Mouse (Mus musculus): Measurements from ENCODE around the gene Defa21. TPM values are rescaled to one million over a fixed set of nuclear protein-coding genes. Genes with fewer than 3 reads are reported as not detected.
"Not testable (repeated sequence)": the region's sequence is repeated elsewhere in the genome, so short reads cannot be mapped to it uniquely, and the experiment has no call there.

Gene Defa21
- polyA plus RNA-seq (2014; fragmentation: Nextera tagmentation; extraction: Ambion mirVana): not detected in 2 replicates

DNA sequence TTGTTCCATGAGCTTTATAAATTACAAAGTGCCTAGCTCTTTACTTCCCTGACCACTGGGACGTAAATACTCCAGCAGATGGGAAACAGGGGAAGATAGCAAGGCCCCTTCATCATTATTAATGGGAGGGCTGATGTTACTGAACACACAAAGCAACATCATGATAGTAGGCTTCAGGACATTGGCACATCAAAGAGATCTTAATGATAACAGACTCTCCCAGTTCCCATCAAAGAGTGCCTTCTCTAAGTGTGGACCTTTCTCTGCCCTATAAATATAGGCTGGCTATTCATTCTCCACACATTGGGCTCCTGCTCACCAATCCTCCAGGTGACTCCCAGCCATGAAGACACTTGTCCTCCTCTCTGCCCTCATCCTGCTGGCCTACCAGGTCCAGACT is at the start of gene Defa21:
Gene Defa21, plus strand, starts transcription at position 301 of the 400 bp plus-strand sequence.
- H3K27ac ChIP-seq (ENCODE audit: low read depth); H3K4me3 ChIP-seq (ENCODE audit: low read depth, low read length); H3K4me1 ChIP-seq (ENCODE audit: insufficient read depth); DNase-seq; H3K4me2 ChIP-seq; H3K36me3 ChIP-seq (ENCODE audit: insufficient read depth); H3K9ac ChIP-seq; H3K9me3 ChIP-seq (ENCODE audit: low read depth, low read length); ATAC-seq (ENCODE audit: insufficient read depth); H3K27me3 ChIP-seq (ENCODE audit: insufficient read depth, low read length): not testable (repeated sequence)
- WGBS: no CpG with 5 or more reads among the region's 1 CpGs

DNA sequence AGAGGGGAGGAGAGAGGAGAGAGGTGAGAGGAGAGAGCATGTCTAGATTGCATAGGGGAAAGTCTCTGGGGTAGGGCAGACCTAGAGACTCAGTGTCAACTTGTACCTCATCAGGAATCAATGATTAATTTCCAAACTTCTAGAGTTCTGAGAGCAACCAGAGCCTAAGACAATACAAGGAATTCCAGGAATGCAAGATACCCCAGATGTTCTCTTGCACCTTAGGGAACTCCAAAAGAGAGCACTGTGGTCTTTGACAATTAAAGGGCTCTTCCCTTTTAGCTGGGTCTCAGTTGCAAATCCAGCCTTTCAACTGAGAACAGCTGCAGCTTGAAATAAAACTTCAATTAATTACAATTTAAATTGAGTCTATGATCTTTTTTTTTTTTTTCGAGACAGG is 45.5 kb upstream of the Defa21 start:
- TF ChIP-seq CTCF (IDR thresholded peaks at IDR 0.05; ENCODE audit: low read depth): no peak
- no peak for DNase-seq
- WGBS: 41% methylated on average over 1 of the region's 1 CpGs

DNA sequence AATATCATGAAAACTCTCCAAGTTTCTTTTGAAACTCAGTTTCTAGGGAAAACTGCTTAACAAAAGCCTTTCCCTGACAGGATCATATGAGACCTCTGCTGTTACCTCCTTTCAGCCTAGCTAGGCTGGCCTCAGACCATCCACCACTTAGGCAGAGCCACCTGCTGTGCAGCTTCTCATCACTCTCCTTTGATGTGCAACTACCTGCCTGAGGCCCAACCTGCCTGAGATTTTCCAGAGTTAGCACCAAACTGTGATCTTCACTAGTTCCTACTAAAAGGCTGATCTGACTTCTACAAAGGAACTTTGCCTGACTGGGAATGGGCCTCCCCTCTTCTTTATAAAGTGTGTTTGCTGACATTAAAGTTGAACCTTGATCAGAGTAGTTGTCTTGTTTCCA is 31.3 kb upstream of the Defa21 start:
- not testable (repeated sequence) for H3K36me3 ChIP-seq (ENCODE audit: insufficient read depth); H3K9me3 ChIP-seq (ENCODE audit: low read depth, low read length); H3K27ac ChIP-seq (ENCODE audit: low read depth); ATAC-seq (ENCODE audit: insufficient read depth); H3K4me2 ChIP-seq; H3K4me3 ChIP-seq (ENCODE audit: low read depth, low read length); H3K4me1 ChIP-seq (ENCODE audit: insufficient read depth); DNase-seq; H3K9ac ChIP-seq; H3K27me3 ChIP-seq (ENCODE audit: insufficient read depth, low read length)

More for the DNA sequence above, 45.5 kb upstream of the Defa21 start:
- no peak for ATAC-seq (ENCODE audit: insufficient read depth)
- H3K4me1 ChIP-seq (ENCODE audit: insufficient read depth): no peaks in the 10 kb centered on the region
- H3K36me3 ChIP-seq (ENCODE audit: insufficient read depth): no peaks in the 10 kb centered on the region
- no peaks in the 10 kb centered on the region for H3K9me3 ChIP-seq (ENCODE audit: low read depth, low read length)
- H3K9ac ChIP-seq: no peak overlapping the region
- no peak overlapping the region for H3K27ac ChIP-seq (ENCODE audit: low read depth)
- no peaks in the 10 kb centered on the region for H3K27me3 ChIP-seq (ENCODE audit: insufficient read depth, low read length)
- no peak overlapping the region for H3K4me3 ChIP-seq (ENCODE audit: low read depth, low read length)
- H3K4me2 ChIP-seq: no peak overlapping the region

DNA sequence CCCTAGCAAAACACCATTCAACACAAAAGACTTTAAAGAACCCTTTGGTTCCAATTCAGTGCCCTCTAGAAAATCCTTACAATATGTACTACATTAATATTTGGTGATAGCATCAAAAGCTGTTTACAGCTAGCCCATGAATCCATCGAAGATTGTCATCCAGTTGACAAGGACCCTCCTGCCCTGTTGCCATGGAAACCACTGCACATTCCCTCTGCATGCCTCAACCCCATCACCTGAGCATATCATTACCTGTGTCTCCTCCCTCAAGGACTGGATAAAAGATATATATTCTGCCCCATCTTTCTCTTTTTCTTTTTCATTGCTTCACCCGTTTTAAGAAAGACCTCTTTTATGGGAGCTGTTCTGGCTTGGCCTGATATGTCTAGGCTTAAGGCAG is 28.6 kb upstream of the Defa21 start:
- no peaks in the 10 kb centered on the region for H3K4me1 ChIP-seq (ENCODE audit: insufficient read depth)
- DNase-seq: no peak
- H3K27ac ChIP-seq (ENCODE audit: low read depth): no peak overlapping the region
- H3K9ac ChIP-seq: no peak overlapping the region
- H3K27me3 ChIP-seq (ENCODE audit: insufficient read depth, low read length): no peaks in the 10 kb centered on the region
- no peak for ATAC-seq (ENCODE audit: insufficient read depth)
- TF ChIP-seq CTCF (IDR thresholded peaks at IDR 0.05; ENCODE audit: low read depth): no peak
- no peak overlapping the region for H3K4me2 ChIP-seq
- no peaks in the 10 kb centered on the region for H3K36me3 ChIP-seq (ENCODE audit: insufficient read depth)
- no peaks in the 10 kb centered on the region for H3K9me3 ChIP-seq (ENCODE audit: low read depth, low read length)
- 79% methylated on average over 2 of the region's 2 CpGs for WGBS
- H3K4me3 ChIP-seq (ENCODE audit: low read depth, low read length): no peak overlapping the region

DNA sequence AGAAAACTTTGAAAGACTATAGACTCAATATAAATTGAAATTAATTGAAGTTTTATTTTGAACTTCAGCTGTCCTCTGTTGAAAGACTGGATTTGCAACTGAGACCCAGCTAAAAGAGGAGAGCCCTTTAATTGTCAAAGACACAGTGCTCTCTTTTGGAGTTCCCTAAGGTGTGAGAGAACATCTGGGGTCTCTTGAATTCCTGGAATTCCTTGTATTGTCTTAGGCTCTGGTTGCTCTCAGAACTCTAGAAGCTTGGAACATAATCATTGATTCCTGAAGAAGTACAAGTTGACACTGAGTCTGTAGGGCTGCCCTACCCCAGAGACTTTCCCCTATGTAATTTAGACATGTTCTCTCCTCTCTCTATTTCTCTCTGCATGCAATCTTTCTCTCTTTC is 28.1 kb upstream of the Defa21 start:
- ATAC-seq (ENCODE audit: insufficient read depth) (no peak), DNase-seq (no peak)
- Histone ChIP-seq H3K9me3 (ENCODE audit: low read depth, low read length) (no peaks in the 10 kb centered on the region), H3K27me3 (ENCODE audit: insufficient read depth, low read length) (no peaks in the 10 kb centered on the region), H3K9ac (no peak overlapping the region), H3K27ac (ENCODE audit: low read depth) (no peak overlapping the region), H3K4me3 (ENCODE audit: low read depth, low read length) (no peak overlapping the region), H3K36me3 (ENCODE audit: insufficient read depth) (no peaks in the 10 kb centered on the region), H3K4me1 (ENCODE audit: insufficient read depth) (no peaks in the 10 kb centered on the region), H3K4me2 (no peak overlapping the region)
- TF ChIP-seq CTCF (IDR thresholded peaks at IDR 0.05; ENCODE audit: low read depth): no peak

DNA sequence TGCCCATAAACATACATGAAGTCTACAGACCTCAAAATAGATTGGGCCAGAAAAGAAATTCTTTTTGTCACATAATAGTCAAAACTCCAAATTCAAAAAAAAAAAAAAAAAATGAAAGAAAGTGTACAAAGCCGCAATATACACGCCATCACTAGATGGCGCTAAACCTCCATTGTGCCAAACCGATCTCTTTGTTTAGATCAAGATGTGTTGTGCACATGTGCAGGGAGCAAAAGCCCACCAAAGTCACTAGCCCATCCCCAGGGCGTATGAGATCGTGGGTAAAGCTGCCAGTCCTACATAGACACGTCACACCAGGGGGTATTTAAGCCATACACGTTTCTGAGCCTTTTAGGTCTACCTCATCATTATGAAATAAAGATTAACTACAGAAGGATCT is 24.2 kb upstream of the Defa21 start:
- Histone ChIP-seq H3K9ac (no peak overlapping the region), H3K4me2 (no peak overlapping the region), H3K27ac (ENCODE audit: low read depth) (no peak overlapping the region), H3K4me1 (ENCODE audit: insufficient read depth) (no peaks in the 10 kb centered on the region), H3K9me3 (ENCODE audit: low read depth, low read length) (peaks cover 2% of the 10 kb centered on the region; the same call in 1 of the 2 replicates), H3K4me3 (ENCODE audit: low read depth, low read length) (no peak overlapping the region), H3K36me3 (ENCODE audit: insufficient read depth) (no peaks in the 10 kb centered on the region), H3K27me3 (ENCODE audit: insufficient read depth, low read length) (no peaks in the 10 kb centered on the region)
- peak; percentile 57 for TF ChIP-seq CTCF (IDR thresholded peaks at IDR 0.05; ENCODE audit: low read depth)
- no peak for ATAC-seq (ENCODE audit: insufficient read depth)
- DNase-seq: peak; percentile 51
- 49% methylated on average over 8 of the region's 8 CpGs for WGBS

DNA sequence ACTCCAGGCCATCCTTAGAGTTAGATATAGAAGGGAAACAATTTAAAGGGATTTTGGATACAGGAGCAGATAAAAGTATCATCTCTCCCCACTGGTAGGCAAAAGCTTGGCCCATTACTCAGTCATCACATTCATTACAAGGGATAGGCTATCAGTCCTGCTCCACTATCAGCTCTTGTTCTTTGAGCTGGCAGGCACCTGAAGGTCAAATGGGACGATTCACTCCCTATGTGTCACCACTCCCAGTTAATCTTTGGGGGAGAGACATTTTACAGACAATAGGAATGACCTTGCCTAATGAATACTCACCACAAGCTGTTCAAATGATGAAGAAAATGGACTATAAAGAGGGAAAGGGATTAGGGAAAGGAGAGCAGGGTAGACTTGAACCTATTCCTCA is 18.5 kb upstream of the Defa21 start:
- Histone ChIP-seq H3K9me3 (ENCODE audit: low read depth, low read length) (peaks cover 2% of the 10 kb centered on the region; the same call in 1 of the 2 replicates), H3K36me3 (ENCODE audit: insufficient read depth) (no peaks in the 10 kb centered on the region), H3K9ac (no peak overlapping the region), H3K4me3 (ENCODE audit: low read depth, low read length) (no peak overlapping the region), H3K4me1 (ENCODE audit: insufficient read depth) (no peaks in the 10 kb centered on the region), H3K27ac (ENCODE audit: low read depth) (no peak overlapping the region), H3K27me3 (ENCODE audit: insufficient read depth, low read length) (no peaks in the 10 kb centered on the region), H3K4me2 (no peak overlapping the region)
- 20% methylated on average over 1 of the region's 1 CpGs for WGBS
- no peak for TF ChIP-seq CTCF (IDR thresholded peaks at IDR 0.05; ENCODE audit: low read depth)
- no peak for DNase-seq
- ATAC-seq (ENCODE audit: insufficient read depth): no peak

DNA sequence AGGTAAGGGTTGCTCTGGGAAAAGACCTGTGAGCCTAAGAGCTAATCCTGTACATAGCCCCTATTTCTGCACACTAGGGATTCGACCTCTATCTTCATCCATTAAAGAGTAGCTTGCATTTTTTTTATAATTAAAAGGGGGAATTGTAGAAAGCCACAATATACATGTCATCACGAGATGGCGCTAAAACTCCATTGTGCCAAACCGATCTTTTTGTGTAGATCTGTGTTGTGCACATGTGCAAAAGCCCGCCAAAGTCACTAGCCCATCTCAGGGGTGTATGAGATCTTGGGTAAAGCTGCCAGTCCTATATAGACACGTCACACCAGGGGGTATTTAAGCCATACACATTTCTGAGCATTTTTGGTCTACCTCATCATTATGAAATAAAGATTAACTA is 16.8 kb upstream of the Defa21 start:
- WGBS: 44% methylated on average over 6 of the region's 6 CpGs
- not testable (repeated sequence) for H3K27me3 ChIP-seq (ENCODE audit: insufficient read depth, low read length); H3K4me1 ChIP-seq (ENCODE audit: insufficient read depth); H3K27ac ChIP-seq (ENCODE audit: low read depth); H3K9ac ChIP-seq; H3K9me3 ChIP-seq (ENCODE audit: low read depth, low read length); H3K36me3 ChIP-seq (ENCODE audit: insufficient read depth); ATAC-seq (ENCODE audit: insufficient read depth); H3K4me3 ChIP-seq (ENCODE audit: low read depth, low read length); H3K4me2 ChIP-seq
- DNase-seq: peak; percentile 1

DNA sequence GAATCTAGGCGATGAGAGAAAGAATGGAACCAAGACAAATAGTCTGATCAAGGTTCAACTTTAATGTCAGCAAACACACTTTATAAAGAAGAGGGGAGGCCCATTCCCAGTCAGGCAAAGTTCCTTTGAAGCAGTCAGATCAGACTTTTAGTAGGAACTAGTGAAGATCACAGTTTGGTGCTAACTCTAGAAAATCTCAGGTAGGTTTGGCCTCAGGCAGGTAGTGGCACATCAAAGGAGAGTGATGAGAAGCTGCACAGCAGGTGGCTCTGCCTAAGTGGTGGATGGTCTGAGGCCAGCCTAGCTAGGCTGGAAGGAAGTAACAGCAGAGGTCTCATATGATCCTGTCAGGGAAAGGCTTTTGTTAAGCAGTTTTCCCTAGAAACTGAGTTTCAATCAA is 14.8 kb upstream of the Defa21 start:
- not testable (repeated sequence) for DNase-seq; H3K9me3 ChIP-seq (ENCODE audit: low read depth, low read length); H3K36me3 ChIP-seq (ENCODE audit: insufficient read depth); H3K27ac ChIP-seq (ENCODE audit: low read depth); H3K4me1 ChIP-seq (ENCODE audit: insufficient read depth); ATAC-seq (ENCODE audit: insufficient read depth); H3K9ac ChIP-seq; H3K4me3 ChIP-seq (ENCODE audit: low read depth, low read length); H3K4me2 ChIP-seq; H3K27me3 ChIP-seq (ENCODE audit: insufficient read depth, low read length)
- WGBS: 72% methylated on average over 1 of the region's 1 CpGs

DNA sequence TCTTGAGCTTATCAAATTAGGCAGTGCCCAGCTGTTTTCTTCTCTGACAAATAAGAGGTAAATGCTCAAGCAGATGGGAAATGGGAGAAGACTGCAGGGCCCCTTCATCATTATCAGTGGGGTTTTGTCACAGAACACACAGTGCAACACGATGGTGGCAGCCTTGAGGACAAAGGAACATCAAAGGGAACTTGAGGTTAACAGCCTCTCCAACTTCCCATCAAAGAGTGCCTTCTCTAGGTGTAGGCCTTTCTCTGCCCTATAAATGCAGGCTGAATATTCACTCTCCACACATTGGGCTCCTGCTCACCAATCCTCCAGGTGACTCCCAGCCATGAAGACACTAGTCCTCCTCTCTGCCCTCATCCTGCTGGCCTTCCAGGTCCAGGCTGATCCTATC is 29.4 kb downstream of the Defa21 start, which contains the start of gene Defa23:
Gene Defa23, plus strand, starts transcription at position 301 of the 400 bp plus-strand sequence.
- no CpG with 5 or more reads among the region's 1 CpGs for WGBS
- H3K9me3 ChIP-seq (ENCODE audit: low read depth, low read length); ATAC-seq (ENCODE audit: insufficient read depth); DNase-seq; H3K27ac ChIP-seq (ENCODE audit: low read depth); H3K4me3 ChIP-seq (ENCODE audit: low read depth, low read length); H3K27me3 ChIP-seq (ENCODE audit: insufficient read depth, low read length); H3K4me1 ChIP-seq (ENCODE audit: insufficient read depth); H3K36me3 ChIP-seq (ENCODE audit: insufficient read depth); H3K4me2 ChIP-seq; H3K9ac ChIP-seq: not testable (repeated sequence)

DNA sequence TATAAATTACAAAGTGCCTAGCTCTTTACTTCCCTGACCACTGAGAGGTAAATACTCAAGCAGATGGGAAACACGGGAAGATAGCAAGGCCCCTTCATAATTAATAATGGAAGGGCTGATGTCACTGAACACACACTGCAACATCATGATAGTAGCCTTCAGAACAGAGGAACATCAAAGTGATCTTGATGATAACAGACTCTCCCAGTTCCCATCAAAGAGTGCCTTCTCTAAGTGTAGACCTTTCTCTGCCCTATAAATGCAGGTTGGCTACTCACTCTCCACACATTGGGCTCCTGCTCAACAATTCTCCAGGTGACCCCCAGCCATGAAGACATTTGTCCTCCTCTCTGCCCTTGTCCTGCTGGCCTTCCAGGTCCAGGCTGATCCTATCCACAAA is 39.4 kb downstream of the Defa21 start, which contains the start of gene Defa35:
Gene Defa35, plus strand, starts transcription at position 301 of the 400 bp plus-strand sequence.
- not testable (repeated sequence) for H3K36me3 ChIP-seq (ENCODE audit: insufficient read depth); H3K9me3 ChIP-seq (ENCODE audit: low read depth, low read length); H3K9ac ChIP-seq; DNase-seq; H3K4me3 ChIP-seq (ENCODE audit: low read depth, low read length); ATAC-seq (ENCODE audit: insufficient read depth); H3K27me3 ChIP-seq (ENCODE audit: insufficient read depth, low read length); H3K27ac ChIP-seq (ENCODE audit: low read depth); H3K4me2 ChIP-seq; H3K4me1 ChIP-seq (ENCODE audit: insufficient read depth)
- 73% methylated on average over 1 of the region's 1 CpGs for WGBS

Data from lung, embryonic 14.5 days (tissue).